Mouse (Mus musculus) left cerebral cortex, adult 2 months (tissue): Measurements from ENCODE around the gene Cers4. TPM values are rescaled to one million over a fixed set of nuclear protein-coding genes. Genes with fewer than 3 reads are reported as not detected.

Experiments used
- DNase-seq, 2 experiments: peaks; one replicate each; pipeline ENCODE4 v3.0.0; 2021 to 2022; ENCODE audit warnings: low spot score in 2 of 2, mixed read lengths in 1 of 2; ENCODE audit errors: extremely low spot score in 1 of 2
- H3K27ac ChIP-seq: fragments of 200-600 bp; 2 replicates; pipeline ENCODE4 v1.8.1; 2022
- H3K4me3 ChIP-seq: fragments of 200-600 bp; 2 replicates; pipeline ENCODE4 v1.8.1; 2022
- CTCF ChIP-seq: fragments of 200-600 bp; IDR thresholded peaks from 2 replicates; pipeline ENCODE4 v1.8.1; 2022; ENCODE audit warnings: antibody characterized with exemption, mild to moderate bottlenecking, moderate library complexity
- intact Hi-C: fragments of 180-260 bp; cut with DNase I; formaldehyde crosslinking; loops from one replicate; pipeline ENCODE4 v1.15.1; 2025
- long read RNA-seq, 2 experiments: library from polyadenylated mRNA; stranded (forward); transcript quantifications; one replicate each; pipeline ENCODE4 v2.0.0; 2021; ENCODE audit warnings: borderline mapping rate in 2 of 2
- total RNA-seq, 2 experiments: library from RNA; stranded (reverse); gene quantifications; 2 replicates each; pipeline ENCODE4 v1.2.3; 2021

The Cers4 gene
- total RNA-seq = 10 to 100 TPM; 46.5 to 52.4 TPM
- long read RNA-seq, experiment 1, full-length matches to known transcripts = 16 of 33 reads
- long read RNA-seq, experiment 1, partial matches to known transcripts = 6 of 33 reads
- long read RNA-seq, experiment 1, other reads (novel, unspliced or antisense) = 11 of 33 reads
- long read RNA-seq, experiment 2, full-length matches to known transcripts = 5 of 15 reads
- long read RNA-seq, experiment 2, partial matches to known transcripts = 0 of 15 reads
- long read RNA-seq, experiment 2, other reads (novel, unspliced or antisense) = 10 of 15 reads

- Histone ChIP-seq H3K27ac (peak within 1 kb of the TSS; percentile 92), H3K4me3 (peak within 1 kb of the TSS; percentile 64)
- no peak for TF ChIP-seq CTCF
- DNase-seq = peak; percentile 81 to 83
- intact Hi-C loops = loop anchor here (5.0 to 10.0 kb wide), 2 partner anchors 81 to 168 kb away; partner anchors contain the start of genes Ccl25 and Elavl1
These were observed at the start of gene Cers4 for GRCm38 (mm10) chr8:4492851-4493685. Gene Cers4, plus strand, starts transcription at chr8:4493026.

- intact Hi-C loops = no loop called here
- H3K4me3 ChIP-seq = no peak overlapping the region
- TF ChIP-seq CTCF = no peak
- no peak for DNase-seq
- no peak overlapping the region for H3K27ac ChIP-seq
These were observed 34.7 kb upstream of the Cers4 start for GRCm38 (mm10) chr8:4458165-4458564.

- H3K27ac ChIP-seq = no peak overlapping the region
- no peak for TF ChIP-seq CTCF
- DNase-seq = no peak
- intact Hi-C loops = no loop called here
- H3K4me3 ChIP-seq = no peak overlapping the region
These were observed 29.8 kb upstream of the Cers4 start for GRCm38 (mm10) chr8:4463061-4463460.

GRCm38 (mm10) chr8:4474419-4475187 lies 18.2 kb upstream of the Cers4 start:
- TF ChIP-seq CTCF = no peak

GRCm38 (mm10) chr8:4481154-4481553 lies 11.7 kb upstream of the Cers4 start:
- intact Hi-C loops = no loop called here
- H3K27ac ChIP-seq = no peak overlapping the region
- TF ChIP-seq CTCF = no peak
- DNase-seq = no peak
- H3K4me3 ChIP-seq = no peak overlapping the region

More at GRCm38 (mm10) chr8:4474419-4475187, 18.2 kb upstream of the Cers4 start:
- no peak overlapping the region for H3K27ac ChIP-seq
- intact Hi-C loops = no loop called here
- H3K4me3 ChIP-seq = no peak overlapping the region
- DNase-seq = no peak

GRCm38 (mm10) chr8:4481586-4481985 lies 11.2 kb upstream of the Cers4 start:
- intact Hi-C loops = no loop called here
- no peak overlapping the region for H3K4me3 ChIP-seq
- no peak overlapping the region for H3K27ac ChIP-seq
- TF ChIP-seq CTCF = no peak
- no peak for DNase-seq

GRCm38 (mm10) chr8:4482501-4482900 lies 10.3 kb upstream of the Cers4 start:
- Histone ChIP-seq H3K4me3 (no peak overlapping the region), H3K27ac (no peak overlapping the region)
- intact Hi-C loops = no loop called here
- DNase-seq = no peak
- TF ChIP-seq CTCF = no peak

- DNase-seq = no peak
- intact Hi-C loops = no loop called here
- H3K27ac ChIP-seq = no peak overlapping the region
- no peak for TF ChIP-seq CTCF
- no peak overlapping the region for H3K4me3 ChIP-seq
These were observed 9.5 kb upstream of the Cers4 start for GRCm38 (mm10) chr8:4483330-4483729.

GRCm38 (mm10) chr8:4493686-4494440 lies 1.0 kb downstream of the Cers4 start:
- peak overlapping the region; percentile 92 for H3K27ac ChIP-seq
- no peak for TF ChIP-seq CTCF
- intact Hi-C loops = loop anchor here (5.0 to 10.0 kb wide), 2 partner anchors 82 to 169 kb away; partner anchors contain the start of genes Ccl25 and Elavl1
- H3K4me3 ChIP-seq = peak overlapping the region; percentile 64
- DNase-seq = peak; percentile 68 to 71

- TF ChIP-seq CTCF = no peak
- Histone ChIP-seq H3K27ac (no peak overlapping the region), H3K4me3 (no peak overlapping the region)
- intact Hi-C loops = loop anchor here (10.0 kb wide), 1 partner anchor 171 kb away; the partner anchor contains the start of genes Ccl25 and Elavl1
- no peak for DNase-seq
These were observed 3.1 kb downstream of the Cers4 start for GRCm38 (mm10) chr8:4495976-4496375.

GRCm38 (mm10) chr8:4497610-4498009 lies 4.8 kb downstream of the Cers4 start:
- no peak for DNase-seq
- intact Hi-C loops = loop anchor here (10.0 kb wide), 1 partner anchor 173 kb away; the partner anchor contains the start of genes Ccl25 and Elavl1

More at GRCm38 (mm10) chr8:4497610-4498009, 4.8 kb downstream of the Cers4 start:
- no peak overlapping the region for H3K4me3 ChIP-seq
- TF ChIP-seq CTCF = no peak
- H3K27ac ChIP-seq = no peak overlapping the region
